Mouse (Mus musculus): ENCODE measurements around the gene Twist2. TPM values are rescaled to one million over a fixed set of nuclear protein-coding genes. Genes with fewer than 3 reads are reported as not detected.

Twist2 gene
- polyA plus RNA-seq, 1 experiment: not detected

- no peak for TF ChIP-seq GATA1 (IDR thresholded peaks at IDR 0.05; ENCODE audit: low read length)
Measured at GRCm38 (mm10) chr1:91800348-91800747, 913 bp upstream of the Twist2 start.

- no peak for TF ChIP-seq GATA1 (IDR thresholded peaks at IDR 0.05; ENCODE audit: low read length)
Measured at GRCm38 (mm10) chr1:91801844-91802366, 644 bp downstream of the Twist2 start.

GRCm38 (mm10) chr1:91802406-91803121 lies 1.3 kb downstream of the Twist2 start:
- TF ChIP-seq GATA1 (IDR thresholded peaks at IDR 0.05; ENCODE audit: low read length): no peak

- TF ChIP-seq GATA1 (IDR thresholded peaks at IDR 0.05; ENCODE audit: low read length): no peak
Measured at GRCm38 (mm10) chr1:91803416-91803815, 2.2 kb downstream of the Twist2 start.

GRCm38 (mm10) chr1:91816067-91816466 lies 14.8 kb downstream of the Twist2 start:
- no peak for TF ChIP-seq GATA1 (IDR thresholded peaks at IDR 0.05; ENCODE audit: low read length)

- no peak for TF ChIP-seq GATA1 (IDR thresholded peaks at IDR 0.05; ENCODE audit: low read length)
Measured at GRCm38 (mm10) chr1:91816571-91816970, 15.3 kb downstream of the Twist2 start.

- TF ChIP-seq GATA1 (IDR thresholded peaks at IDR 0.05; ENCODE audit: low read length): no peak
Measured at GRCm38 (mm10) chr1:91819237-91819636, 18.0 kb downstream of the Twist2 start.

- TF ChIP-seq GATA1 (IDR thresholded peaks at IDR 0.05; ENCODE audit: low read length): no peak
Measured at GRCm38 (mm10) chr1:91820531-91820930, 19.3 kb downstream of the Twist2 start.

- no peak for TF ChIP-seq GATA1 (IDR thresholded peaks at IDR 0.05; ENCODE audit: low read length)
Measured at GRCm38 (mm10) chr1:91822316-91822824, 21.1 kb downstream of the Twist2 start.

- no peak for TF ChIP-seq GATA1 (IDR thresholded peaks at IDR 0.05; ENCODE audit: low read length)
Measured at GRCm38 (mm10) chr1:91823530-91823929, 22.3 kb downstream of the Twist2 start.

GRCm38 (mm10) chr1:91823951-91824350 lies 22.7 kb downstream of the Twist2 start:
- TF ChIP-seq GATA1 (IDR thresholded peaks at IDR 0.05; ENCODE audit: low read length): no peak

- TF ChIP-seq GATA1 (IDR thresholded peaks at IDR 0.05; ENCODE audit: low read length): no peak
Measured at GRCm38 (mm10) chr1:91825261-91825660, 24.0 kb downstream of the Twist2 start.

GRCm38 (mm10) chr1:91831978-91832377 lies 30.7 kb downstream of the Twist2 start:
- TF ChIP-seq GATA1 (IDR thresholded peaks at IDR 0.05; ENCODE audit: low read length): no peak

- no peak for TF ChIP-seq GATA1 (IDR thresholded peaks at IDR 0.05; ENCODE audit: low read length)
Measured at GRCm38 (mm10) chr1:91839557-91839956, 38.3 kb downstream of the Twist2 start.

- no peak for TF ChIP-seq GATA1 (IDR thresholded peaks at IDR 0.05; ENCODE audit: low read length)
Measured at GRCm38 (mm10) chr1:91839979-91840378, 38.7 kb downstream of the Twist2 start.

GRCm38 (mm10) chr1:91844236-91844635 lies 43.0 kb downstream of the Twist2 start:
- TF ChIP-seq GATA1 (IDR thresholded peaks at IDR 0.05; ENCODE audit: low read length): no peak

All from G1E-ER4 (cell line).